Mouse (Mus musculus) CH12.LX (cell line): Measurements from ENCODE around the gene Mettl6.

Experiments used
- EP300 ChIP-seq: IDR thresholded peaks from 2 replicates; pipeline ENCODE4 v1.6.1; 2011; ENCODE audit warnings: low read length, improper control_type of control experiment
- MAFK ChIP-seq: IDR thresholded peaks from 2 replicates; pipeline ENCODE4 v1.6.1; 2011; ENCODE audit warnings: low read length, improper control_type of control experiment; ENCODE audit not compliant: insufficient replicate concordance
- POLR2A ChIP-seq: IDR thresholded peaks from 2 replicates; pipeline ENCODE4 v1.6.1; 2011; ENCODE audit warnings: low read depth, mild to moderate bottlenecking, improper control_type of control experiment, low read length

- TF ChIP-seq POLR2A (no peak), MAFK (no peak), EP300 (no peak)
These were observed 36.8 kb downstream of the Mettl6 start for GRCm38 (mm10) chr14:31458006-31458405.
